Mouse (Mus musculus) thymus, adult 18-20 months (tissue): ENCODE measurements around the gene Zfp961.
"Not testable (repeated sequence)": the region's sequence is repeated elsewhere in the genome, so short reads cannot be mapped to it uniquely, and the experiment has no call there.

Experiments used
- DNase-seq, 2 experiments: peaks; one replicate each; pipeline ENCODE4 v3.0.0; 2022; ENCODE audit warnings: mixed read lengths in 2 of 2

The Zfp961 gene

DNA sequence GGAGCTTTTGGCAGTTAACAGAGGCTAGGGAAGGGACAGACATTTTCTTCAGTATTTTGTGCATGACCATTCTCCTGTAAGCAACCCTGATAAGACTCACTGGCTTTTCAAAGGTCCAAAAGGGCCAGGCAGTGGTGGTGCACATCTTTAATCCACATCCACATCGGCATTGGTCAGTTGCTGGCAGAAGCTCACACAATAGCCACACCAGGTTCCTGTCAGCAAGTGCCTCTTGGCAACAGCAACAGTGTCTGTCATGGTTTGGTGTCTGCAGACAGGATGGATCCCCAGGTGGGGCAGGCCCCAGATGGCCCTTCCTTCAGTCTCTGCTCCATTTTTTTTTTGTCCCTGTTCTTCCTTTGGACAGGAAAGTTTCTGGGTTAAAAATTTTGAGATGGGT, 68.2 kb downstream of the Zfp961 start:
- not testable (repeated sequence) for DNase-seq

DNA sequence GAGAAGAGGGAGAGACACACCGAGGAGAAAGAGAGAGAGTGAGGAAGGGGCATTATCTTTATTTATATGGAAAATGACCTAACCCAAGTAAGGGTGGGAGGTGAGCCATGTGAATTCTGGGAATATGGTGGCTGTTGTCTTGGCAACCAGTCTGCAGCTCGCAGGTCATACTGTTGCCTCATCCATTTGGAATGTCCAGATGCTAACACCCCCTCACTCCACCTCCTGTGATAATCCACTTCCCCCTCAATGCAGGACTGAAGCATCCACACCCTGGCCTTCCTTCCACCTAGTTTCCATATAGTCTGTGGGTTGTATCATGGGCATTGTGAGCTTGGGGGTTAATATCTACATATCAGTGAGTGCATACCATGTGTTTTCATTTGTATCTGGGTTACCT, 69.0 kb downstream of the Zfp961 start:
- DNase-seq: no peak

- not testable (repeated sequence) for DNase-seq
Observed at GRCm38 (mm10) chr8:72024886-72025285, 74.0 kb downstream of the Zfp961 start.

GRCm38 (mm10) chr8:72032926-72033325, 82.1 kb downstream of the Zfp961 start:
- peak in 1 of 2 experiments; percentile 22 for DNase-seq

- not testable (repeated sequence) for DNase-seq
Observed at GRCm38 (mm10) chr8:72040918-72041317, 90.1 kb downstream of the Zfp961 start, which contains the start of gene Olfr372. Gene Olfr372, plus strand, starts transcription at chr8:72041218.

GRCm38 (mm10) chr8:72042493-72042892, 91.7 kb downstream of the Zfp961 start:
- DNase-seq: no peak
